Mouse (Mus musculus) B cell, adult 2 months (primary cell): ENCODE results near the gene Isca2.

Source experiments
- DNase-seq, 2 experiments: peaks; one replicate each; pipeline ENCODE4 v3.0.0; 2022

The Isca2 gene

GRCm38 (mm10) chr12:84774376-84774775 lies 1.3 kb downstream of the Isca2 start:
- DNase-seq = no peak

GRCm38 (mm10) chr12:84776229-84776628 lies 3.2 kb downstream of the Isca2 start:
- no peak for DNase-seq

GRCm38 (mm10) chr12:84784604-84785381 lies 11.7 kb downstream of the Isca2 start:
- DNase-seq = peak; percentile 85

- DNase-seq = no peak
Observed at GRCm38 (mm10) chr12:84786091-84786490, 13.0 kb downstream of the Isca2 start.

GRCm38 (mm10) chr12:84790853-84791252 lies 17.8 kb downstream of the Isca2 start:
- no peak for DNase-seq

- DNase-seq = no peak
Observed at GRCm38 (mm10) chr12:84792629-84793028, 19.6 kb downstream of the Isca2 start.

- no peak for DNase-seq
Observed at GRCm38 (mm10) chr12:84794647-84795046, 21.6 kb downstream of the Isca2 start.

GRCm38 (mm10) chr12:84799086-84799485 lies 26.0 kb downstream of the Isca2 start:
- no peak for DNase-seq

GRCm38 (mm10) chr12:84800419-84800818 lies 27.4 kb downstream of the Isca2 start:
- DNase-seq = no peak

GRCm38 (mm10) chr12:84801532-84802110 lies 28.6 kb downstream of the Isca2 start:
- no peak for DNase-seq

GRCm38 (mm10) chr12:84802625-84803024 lies 29.6 kb downstream of the Isca2 start:
- no peak for DNase-seq

- DNase-seq = no peak
Observed at GRCm38 (mm10) chr12:84805228-84805842, 32.3 kb downstream of the Isca2 start.

- no peak for DNase-seq
Observed at GRCm38 (mm10) chr12:84806010-84806409, 33.0 kb downstream of the Isca2 start.

- DNase-seq = no peak
Observed at GRCm38 (mm10) chr12:84806726-84807125, 33.7 kb downstream of the Isca2 start.

GRCm38 (mm10) chr12:84807351-84807750 lies 34.3 kb downstream of the Isca2 start:
- no peak for DNase-seq

- peak in 1 of 2 experiments; percentile 11 for DNase-seq
Observed at GRCm38 (mm10) chr12:84809033-84809432, 36.0 kb downstream of the Isca2 start.

GRCm38 (mm10) chr12:84810810-84811209 lies 37.8 kb downstream of the Isca2 start:
- DNase-seq = no peak

GRCm38 (mm10) chr12:84811510-84811909 lies 38.5 kb downstream of the Isca2 start:
- DNase-seq = no peak

- no peak for DNase-seq
Observed at GRCm38 (mm10) chr12:84812004-84812403, 39.0 kb downstream of the Isca2 start.

GRCm38 (mm10) chr12:84813773-84814172 lies 40.7 kb downstream of the Isca2 start:
- DNase-seq = no peak

GRCm38 (mm10) chr12:84814663-84815325 lies 41.7 kb downstream of the Isca2 start:
- DNase-seq = no peak

GRCm38 (mm10) chr12:84818496-84818895 lies 45.4 kb downstream of the Isca2 start:
- DNase-seq = no peak
